Mouse (Mus musculus): ENCODE results near the gene Lrp2.
"Not testable (repeated sequence)": the region's sequence is repeated elsewhere in the genome, so short reads cannot be mapped to it uniquely, and the experiment has no call there.

The Lrp2 gene

DNA sequence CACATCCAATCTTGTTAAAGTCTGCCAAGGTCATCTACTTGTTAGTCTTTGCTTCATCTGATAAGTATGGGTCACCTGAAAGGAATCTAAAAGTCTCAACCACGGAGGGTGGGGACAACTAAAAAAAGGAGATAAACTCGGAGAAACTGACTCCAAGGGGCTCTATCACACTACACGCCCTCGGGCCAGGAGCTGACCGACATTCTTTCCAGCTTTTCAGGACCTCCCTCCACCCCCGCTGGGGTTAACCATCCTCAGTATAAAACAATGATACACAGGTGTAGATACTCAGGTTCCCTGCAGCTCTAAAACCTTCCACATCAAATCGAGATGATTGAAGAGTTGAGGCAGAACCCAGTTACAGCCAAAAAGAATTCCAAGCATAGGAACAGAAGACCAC lies 3.0 kb downstream of the Lrp2 start:
- DNase-seq (ENCODE audit: low spot score): no peak

DNA sequence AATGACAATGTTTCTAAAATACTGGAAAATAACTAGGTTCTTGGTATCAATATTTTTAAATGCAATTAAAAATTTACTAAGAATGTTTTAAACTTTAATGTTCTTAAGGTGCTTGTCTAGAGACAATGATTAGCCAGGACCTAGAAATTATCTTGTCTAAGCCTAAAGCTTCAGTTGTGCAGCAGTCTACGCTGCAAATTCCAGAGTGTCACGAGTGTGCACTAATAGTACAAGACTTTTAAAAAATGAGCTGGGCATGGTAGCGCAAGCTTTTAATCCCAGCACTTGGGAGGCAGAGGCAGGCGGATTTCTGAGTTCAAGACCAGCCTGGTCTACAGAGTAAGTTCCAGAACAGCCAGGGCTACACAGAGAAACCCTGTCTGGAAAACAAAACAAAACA lies 3.8 kb downstream of the Lrp2 start:
- not testable (repeated sequence) for DNase-seq (ENCODE audit: low spot score)

DNA sequence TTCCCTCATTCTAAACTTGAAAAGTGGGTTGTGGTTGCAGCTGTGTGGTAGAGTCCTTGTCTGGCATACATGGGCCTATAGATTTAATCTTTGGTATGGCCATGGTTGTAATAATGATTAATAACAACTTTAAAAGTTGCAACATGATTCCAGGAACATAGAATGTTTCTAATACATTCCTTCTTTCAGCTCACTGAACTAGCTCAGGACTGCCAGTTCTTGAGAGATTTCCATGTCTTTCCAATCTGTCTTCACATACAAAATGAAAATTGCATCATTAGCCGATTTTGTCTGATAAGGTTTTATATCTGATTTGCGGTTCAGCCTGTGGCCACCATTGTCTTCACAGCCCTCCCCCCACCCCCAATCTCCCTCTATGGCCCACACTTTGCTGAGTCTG lies 5.8 kb downstream of the Lrp2 start:
- no peak for DNase-seq (ENCODE audit: low spot score)

DNA sequence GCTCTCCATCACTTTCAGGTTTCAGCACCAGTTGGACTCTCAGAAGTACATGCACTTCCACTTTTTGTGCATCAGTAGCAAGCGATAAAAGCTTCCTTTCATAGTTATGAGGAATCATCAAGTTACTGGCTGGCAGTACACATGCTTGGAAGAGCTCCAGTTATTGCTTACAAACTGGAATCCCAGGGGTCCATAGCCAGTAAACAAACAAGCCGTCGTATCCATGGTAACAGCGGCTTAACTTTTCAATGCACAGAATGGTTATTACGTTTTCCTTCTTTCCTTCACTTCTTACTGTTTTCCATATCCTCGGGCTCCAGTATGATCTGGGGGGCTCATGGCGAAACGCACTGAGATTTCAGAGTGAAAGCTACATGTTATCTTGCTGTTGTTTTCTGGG lies 7.7 kb downstream of the Lrp2 start:
- no peak for DNase-seq (ENCODE audit: low spot score)

DNA sequence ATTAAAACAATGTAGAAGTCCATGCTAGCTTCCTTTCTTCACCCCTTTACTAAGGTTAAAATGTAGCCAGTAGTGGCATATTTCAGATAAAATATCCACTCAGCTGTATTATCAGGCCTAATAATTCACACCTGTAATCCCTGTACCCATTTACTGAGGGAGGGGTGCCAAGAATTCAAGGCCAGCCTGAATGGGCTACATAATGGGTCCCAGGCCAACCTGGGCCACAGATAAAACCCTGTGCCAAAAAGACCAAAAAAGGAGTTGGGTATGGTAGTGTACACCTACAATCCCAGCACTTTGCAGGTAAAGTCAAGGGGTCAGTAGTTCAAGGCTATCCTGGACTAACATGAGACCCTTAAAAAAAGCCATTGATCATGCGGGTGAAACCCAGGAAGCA lies 9.3 kb downstream of the Lrp2 start:
- no peak for DNase-seq (ENCODE audit: low spot score)

DNA sequence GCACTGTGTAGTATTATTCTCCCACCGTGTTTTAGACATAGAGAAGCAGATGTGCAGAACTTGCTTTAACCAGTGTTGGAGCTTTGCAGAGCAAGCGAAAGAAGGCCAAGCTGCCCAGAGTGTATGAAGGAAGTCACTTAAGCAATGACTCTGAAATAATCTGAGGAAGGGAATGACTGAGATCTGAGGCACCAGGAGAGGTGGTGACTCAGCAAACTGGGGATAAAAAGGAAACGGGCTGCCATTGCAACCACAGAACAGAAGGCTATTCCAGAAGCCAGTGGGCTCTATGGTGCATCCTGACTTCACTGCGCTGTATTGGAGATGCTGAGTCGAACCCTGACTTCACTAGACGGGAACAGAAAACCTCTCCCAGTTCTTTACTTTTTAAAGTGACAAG lies 10.9 kb downstream of the Lrp2 start:
- no peak for DNase-seq (ENCODE audit: low spot score)

DNA sequence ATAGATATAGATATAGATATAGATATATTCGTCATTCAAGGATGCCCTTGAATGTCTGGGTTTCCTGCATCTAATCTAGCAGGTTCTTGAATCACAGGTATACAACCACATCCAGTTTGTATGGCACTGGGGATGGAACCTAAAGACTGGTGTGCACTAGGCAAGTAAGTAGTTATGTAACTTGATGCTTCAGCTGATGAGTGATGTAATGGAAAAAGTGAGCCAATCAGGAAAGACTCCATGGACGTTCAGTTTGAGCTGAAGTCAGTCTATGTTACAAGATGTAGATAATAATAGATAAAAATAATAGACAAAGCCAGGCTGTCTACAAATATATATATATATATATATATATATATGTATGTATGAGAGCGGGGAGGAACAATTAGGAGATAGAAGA lies 11.6 kb downstream of the Lrp2 start:
- DNase-seq (ENCODE audit: low spot score): no peak

DNA sequence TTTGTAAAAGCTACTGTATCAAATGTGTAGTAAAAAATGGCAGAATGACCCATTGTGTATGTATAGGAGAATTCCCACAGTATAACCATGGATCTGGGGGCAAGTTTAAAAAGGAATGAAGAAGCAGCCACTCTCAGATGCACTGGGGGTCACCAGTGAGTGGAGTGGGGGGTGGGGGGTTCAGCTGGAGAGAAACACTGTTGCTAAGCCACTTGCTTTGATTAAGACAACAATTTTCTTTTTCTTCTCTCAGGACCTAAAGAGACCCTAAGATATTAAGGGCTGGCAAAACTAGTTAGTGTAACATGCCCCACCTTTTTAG lies 12.2 kb downstream of the Lrp2 start:
- no peak for DNase-seq (ENCODE audit: low spot score)

DNA sequence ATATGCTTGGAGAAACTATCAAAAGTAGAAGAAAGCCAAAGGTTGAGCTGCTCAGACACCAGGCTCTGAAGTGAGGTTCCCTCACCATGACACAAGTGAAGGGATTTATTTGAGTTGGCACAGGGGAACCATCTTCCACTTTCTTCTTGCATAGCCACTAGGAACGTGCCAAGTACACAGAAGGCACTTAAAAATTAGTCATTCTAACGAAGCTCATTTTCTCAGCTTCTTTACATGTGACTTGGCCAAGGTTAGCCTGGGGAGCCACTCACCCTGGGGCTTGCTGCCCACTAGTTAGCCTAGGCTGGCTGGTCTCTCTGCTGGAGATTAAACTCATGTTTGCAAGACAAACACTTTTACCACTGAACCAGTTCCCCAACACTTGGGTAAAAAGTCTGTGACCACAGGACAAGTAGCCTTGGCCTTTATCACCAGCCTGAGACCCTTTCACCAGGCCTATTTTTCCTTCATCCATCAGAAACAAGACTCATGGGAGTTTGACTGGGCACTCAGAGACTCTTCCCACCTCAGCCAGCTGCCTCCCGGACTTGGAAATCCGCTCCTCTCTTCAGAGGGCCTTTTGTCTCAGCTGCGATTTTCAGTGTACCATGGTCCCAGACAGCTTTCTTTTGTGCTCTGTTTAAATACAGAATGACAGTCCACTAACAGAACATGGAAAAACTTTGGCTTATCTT lies 12.7 kb downstream of the Lrp2 start:
- no peak for DNase-seq (ENCODE audit: low spot score)

DNA sequence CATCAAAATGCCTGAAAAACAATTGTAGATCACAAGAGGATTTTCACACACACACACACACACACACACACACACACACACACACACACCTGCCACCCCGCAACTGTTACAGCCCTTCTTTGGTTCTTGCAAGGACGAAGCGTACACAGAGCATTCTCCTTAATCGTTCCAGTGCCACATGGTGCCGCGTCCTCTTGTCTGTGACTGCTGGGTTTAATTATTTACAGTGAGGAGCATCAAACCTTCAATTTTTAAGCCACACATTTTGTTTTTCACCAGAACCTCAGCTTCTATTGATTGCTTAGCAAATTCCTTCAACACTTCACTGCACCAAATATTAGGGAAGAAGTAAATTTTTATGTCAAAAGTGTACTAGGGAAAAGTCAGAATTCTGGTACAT lies 15.3 kb downstream of the Lrp2 start:
- DNase-seq (ENCODE audit: low spot score): no peak

DNA sequence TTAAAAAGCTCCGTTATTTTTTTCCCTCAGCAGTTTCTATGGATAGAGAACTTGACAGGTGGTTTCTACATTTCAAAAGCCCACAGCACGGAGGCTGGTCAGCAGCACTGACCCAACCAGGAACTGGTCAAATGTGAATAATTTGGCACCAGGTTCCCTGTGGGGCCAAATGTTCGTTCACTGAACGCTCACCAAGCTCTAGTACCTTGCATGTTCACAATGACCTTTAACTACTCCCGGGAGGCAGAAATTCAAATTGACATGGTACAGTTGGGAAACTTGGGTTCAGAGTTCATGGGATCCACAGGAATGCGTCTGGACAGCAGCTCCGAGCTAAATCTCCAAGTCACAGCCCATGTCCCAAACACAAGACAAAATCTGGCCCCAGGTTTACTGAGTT lies 19.6 kb downstream of the Lrp2 start:
- no peak for DNase-seq (ENCODE audit: low spot score)

DNA sequence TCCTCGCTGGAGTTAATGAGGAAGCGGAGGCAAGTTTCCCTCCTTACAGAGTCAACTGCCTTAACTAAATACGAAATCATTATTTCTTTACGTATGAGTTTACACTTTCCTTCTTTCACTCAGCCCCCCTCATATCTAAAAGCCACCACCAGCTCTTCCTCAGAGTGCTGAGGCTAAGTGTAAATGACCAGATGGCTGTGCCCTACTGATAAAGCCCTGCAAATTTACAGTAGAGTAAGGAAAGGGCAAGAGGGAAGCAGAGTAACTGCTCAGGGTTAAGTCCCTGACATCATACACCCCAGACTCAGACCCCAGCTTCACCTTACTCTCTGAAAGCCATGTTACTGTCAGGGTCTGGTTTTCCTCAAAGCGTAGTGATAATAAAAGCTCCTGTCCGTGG lies 22.4 kb downstream of the Lrp2 start:
- no peak for DNase-seq (ENCODE audit: low spot score)

DNA sequence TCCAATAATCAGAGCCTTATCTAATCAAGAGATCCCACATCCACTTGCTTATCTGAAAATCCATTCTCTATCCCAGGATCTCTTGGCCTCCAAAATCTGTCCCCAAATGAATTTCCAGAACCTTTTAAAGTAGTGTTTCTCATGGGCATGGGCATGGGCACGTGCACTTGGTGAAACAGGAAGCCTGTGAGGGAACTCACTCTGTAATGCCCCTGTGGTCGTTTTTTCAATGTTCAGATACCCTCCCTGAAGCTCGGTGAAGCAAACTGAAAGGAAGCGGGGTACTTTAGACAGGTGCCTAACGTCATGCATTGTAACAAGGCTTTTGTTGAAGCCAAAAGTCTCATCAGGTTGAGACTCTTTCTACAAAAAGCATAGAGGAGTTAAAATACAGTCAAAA lies 23.1 kb downstream of the Lrp2 start:
- DNase-seq (ENCODE audit: low spot score): no peak

DNA sequence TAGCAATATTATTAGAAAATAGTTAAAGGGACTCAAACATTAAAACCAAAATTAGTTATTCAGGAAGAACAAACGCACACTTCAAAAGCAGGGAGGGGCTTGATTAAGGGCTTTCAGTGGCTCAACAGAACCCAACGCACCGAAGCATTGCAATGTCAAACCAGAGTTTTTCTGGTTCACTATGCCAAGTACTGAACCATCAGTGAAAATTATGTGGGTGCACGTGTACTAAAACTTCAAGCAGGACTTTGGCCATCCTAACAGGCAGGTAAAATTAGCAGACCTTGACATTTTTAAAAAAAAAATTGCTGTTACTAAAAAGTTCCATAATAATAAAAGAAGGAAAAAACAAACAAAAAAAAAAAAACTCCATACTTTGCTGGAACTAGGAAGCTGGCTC lies 25.6 kb downstream of the Lrp2 start:
- no peak for DNase-seq (ENCODE audit: low spot score)

DNA sequence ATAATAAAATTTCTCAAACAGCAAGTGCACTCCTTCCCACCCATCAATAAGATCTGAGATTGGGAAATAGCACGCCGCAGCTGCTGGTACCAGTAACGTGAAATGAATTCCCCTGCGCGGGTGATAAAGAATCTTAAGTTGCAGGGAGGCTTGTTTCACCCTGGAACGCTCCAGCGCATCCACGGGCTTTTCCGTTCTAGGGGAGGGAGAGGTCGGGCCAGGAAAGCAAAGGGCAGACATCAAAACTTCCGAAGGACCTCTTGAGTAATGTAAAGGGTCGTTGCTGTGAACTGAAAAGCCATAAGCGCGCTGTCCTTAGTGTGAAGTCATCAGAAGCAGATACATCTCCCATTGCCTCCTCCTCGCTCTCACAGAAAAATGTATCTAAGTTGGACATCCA lies 26.5 kb downstream of the Lrp2 start:
- DNase-seq (ENCODE audit: low spot score): no peak

DNA sequence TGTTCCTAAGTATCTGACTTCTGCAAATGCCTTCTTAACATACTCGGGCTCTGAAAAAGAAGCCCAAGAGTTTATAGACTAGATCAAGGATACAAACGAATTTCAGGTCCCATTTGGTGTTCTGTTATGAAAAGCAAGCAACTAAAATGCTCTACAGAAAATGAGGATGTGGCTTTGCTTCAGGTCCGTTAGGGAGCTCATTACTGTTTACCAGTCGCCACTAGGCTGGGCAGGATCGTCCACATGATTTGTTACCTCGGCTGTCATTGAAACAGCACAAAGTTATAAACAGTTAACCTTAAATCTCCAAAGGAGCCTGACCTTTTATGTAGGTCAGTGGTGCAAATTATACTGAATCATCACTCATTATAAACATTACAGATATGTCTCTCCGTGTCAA lies 29.2 kb downstream of the Lrp2 start:
- no peak for DNase-seq (ENCODE audit: low spot score)

DNA sequence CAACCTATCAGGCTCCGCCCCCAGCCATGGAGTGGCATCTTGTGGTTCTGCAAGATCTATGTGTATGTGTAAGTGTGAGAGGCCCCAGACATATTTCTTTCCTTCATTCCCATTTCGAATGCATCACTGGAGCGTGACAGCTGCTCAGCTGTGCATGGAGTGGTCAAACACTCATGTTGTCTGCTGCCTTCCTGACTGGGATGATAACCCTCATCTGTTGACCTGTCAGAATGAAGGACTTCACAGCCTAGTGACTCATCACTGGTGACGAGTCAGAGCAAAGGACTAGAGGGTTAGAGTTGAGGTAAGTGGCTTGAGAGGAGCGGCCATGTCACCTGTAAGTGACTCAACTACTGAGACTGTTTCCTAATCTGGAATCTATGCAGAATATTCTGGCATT lies 34.2 kb downstream of the Lrp2 start:
- no peak for DNase-seq (ENCODE audit: low spot score)

DNA sequence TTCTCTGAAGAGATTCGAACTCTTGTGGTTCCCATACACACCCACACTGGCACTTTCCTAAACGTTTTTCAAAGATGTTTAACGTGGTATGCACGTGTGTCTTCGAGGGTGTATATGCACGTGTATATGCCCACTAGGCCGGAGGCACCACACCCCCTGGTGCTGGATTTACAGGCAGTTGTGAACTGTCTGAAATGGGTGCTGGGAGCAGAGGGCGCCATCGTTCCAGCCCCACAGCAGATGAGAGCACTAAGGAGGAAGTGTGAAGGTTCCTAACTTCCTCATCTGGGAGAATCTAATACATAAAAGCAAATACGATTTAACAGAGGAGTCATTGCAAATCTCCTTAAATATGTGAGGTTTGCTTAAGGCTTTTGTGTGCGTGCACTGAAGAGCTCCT lies 39.0 kb downstream of the Lrp2 start:
- DNase-seq (ENCODE audit: low spot score): no peak

DNA sequence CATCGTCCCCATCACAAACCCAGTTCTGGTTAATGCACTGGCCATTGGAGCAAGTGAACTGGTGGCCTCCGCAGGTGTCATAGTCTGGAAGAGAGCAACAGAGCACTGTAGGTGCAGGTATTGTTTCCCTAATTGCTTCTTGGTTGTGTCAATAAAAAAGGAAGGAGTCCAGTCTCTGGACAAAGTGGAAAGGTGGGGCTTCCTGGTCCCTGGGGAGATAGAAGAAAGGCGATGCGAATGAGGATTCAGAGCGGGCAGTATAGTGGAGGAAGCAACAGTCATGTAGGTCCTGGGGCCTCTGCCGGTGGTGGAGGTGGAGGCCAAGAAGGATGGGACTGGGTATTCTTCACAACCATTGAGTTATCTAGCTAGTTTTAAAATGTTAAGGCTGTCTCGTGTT lies 49.8 kb downstream of the Lrp2 start:
- no peak for DNase-seq (ENCODE audit: low spot score)

DNA sequence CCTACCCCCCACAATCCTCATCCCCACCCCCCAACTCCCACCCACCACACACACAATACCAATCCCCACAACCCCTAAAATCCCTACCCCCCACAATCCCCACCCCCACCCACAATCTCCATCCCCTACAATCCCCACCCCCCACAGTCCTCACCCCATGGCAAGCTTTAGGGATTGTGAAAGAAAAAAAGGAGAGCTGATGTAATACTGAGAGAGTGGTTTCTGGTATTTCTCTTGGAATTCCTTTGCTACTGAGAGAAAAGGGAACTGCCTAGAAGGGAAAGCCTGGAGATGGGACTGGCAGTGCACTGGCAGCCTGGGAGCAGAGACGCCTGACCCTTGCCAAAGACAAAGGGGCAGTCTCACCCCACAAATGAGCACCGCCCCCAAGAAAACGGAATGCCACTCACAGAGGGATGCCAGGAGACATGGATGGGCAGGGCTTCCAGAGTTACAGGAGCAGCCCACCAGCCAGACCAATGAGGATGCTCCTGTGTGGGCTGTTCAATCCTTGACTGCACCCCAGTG lies 54.3 kb downstream of the Lrp2 start:
- DNase-seq (ENCODE audit: low spot score): no peak

DNA sequence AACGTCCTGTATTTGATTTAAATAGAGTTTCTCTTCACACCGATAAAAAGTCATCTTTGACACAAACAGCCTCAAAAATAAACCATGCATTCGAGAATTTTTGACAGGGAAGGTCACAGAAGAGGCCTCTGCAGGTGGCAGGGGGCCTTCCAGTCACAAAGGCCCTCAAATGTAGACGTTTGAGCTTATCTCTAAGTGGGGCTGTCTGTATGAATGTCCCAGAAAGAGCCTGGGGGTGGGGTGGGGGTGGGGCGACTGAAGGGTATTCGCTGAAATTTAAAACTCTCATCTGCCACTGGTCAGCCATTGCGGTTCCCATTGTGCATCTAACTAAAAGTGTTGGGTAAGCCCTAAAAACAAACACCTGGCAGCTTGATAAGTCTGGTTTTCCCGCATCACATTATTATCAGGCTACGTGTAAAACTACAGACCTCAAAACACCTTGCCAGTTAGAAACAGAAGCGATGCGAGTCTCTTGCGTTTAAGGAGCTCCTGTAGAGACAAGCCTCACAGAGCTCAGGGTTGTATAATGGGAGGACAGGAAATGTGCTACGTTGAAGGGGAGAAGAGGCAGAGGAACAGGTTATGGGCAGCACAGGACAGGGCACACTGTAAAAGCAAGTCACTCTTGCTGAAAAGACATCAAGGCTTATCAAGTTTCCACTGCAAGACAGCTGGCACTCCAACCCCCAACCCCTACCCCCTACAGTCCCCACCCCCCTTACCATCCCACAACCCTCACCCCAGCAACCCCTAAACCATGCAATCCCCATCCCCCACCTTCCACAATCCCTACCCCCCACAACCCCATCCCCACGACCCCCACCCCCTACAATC lies 55.0 kb downstream of the Lrp2 start:
- no peak for DNase-seq (ENCODE audit: low spot score)

DNA sequence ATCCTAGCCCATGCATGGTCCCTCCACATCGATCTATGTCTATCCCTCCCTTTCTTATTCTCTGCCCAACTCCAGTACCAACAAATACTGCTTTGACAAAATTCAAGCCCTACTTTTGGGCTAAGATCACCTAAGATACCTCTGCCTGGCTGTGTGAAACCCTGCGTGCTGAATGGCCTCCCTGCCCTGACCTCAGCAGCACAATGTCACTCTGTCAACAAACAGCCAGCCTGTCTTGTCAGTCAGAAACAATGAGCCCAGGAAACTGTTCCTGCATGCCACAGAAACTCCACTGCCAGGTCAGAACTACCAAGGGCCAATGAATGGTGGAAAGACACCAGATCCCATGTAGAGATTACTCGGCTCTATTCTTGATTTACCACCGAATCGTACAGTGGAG lies 55.7 kb downstream of the Lrp2 start:
- DNase-seq (ENCODE audit: low spot score): no peak

DNA sequence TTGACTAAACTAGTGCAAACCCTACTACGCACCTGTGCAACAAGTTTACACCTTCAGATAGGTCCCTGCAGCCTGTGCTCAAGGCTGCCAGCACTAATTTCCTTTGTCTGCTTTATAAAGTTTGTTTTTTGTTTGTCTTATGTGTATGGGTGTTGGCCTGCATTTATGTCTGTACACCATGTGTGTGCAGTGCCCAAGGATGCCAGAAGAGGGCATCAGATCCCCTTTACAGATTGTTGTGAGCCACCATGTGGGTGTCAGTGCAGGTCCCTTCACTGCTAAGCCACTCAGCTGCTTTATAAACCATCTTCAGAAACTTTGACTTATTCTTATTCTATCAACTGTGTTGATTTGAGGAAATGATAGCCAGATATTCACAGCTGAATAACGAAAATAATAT lies 65.6 kb downstream of the Lrp2 start:
- DNase-seq (ENCODE audit: low spot score): no peak

DNA sequence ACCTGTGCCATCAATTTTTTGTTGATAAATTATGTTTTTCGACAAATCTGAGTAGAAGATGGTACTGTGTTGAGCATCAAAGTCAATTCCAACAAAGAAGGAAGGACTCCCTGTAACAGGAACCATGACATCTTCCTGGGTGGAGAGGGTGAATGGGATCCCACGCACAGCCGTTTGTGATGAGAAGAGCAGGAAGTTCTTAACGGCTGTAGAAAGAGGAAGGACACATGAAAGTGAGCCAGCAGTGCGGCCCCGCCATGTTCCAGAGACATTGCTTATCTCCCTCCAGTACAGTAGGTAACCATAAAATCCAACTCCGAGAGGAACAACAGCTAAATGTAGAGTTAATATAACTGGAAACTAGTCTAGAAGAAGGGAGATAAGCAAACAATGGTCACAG lies 67.6 kb downstream of the Lrp2 start:
- no peak for DNase-seq (ENCODE audit: low spot score)
